Mouse (Mus musculus) forebrain, embryonic 13.5 days (tissue): ENCODE measurements around the gene Rfx8. TPM values are rescaled to one million over a fixed set of nuclear protein-coding genes. Genes with fewer than 3 reads are reported as not detected.

Source experiments
- ATAC-seq: fragments of 200-750 bp; cut with Nextera tagmentation; 2 replicates; pipeline ENCODE4 v1.8.0; 2017
- H3K27ac ChIP-seq: fragments of 300-500 bp; sonication (generic); 2 replicates; pipeline ENCODE4 v1.5.1; 2015; ENCODE audit warnings: inconsistent platforms, mild to moderate bottlenecking, moderate library complexity
- H3K27me3 ChIP-seq: fragments of 300-500 bp; sonication (generic); 2 replicates; pipeline ENCODE4 v1.6.1; 2015; ENCODE audit warnings: mild to moderate bottlenecking, inconsistent platforms
- H3K36me3 ChIP-seq: fragments of 300-500 bp; sonication (generic); 2 replicates; pipeline ENCODE4 v1.6.1; 2015; ENCODE audit warnings: mild to moderate bottlenecking, inconsistent platforms; ENCODE audit not compliant: poor library complexity, severe bottlenecking
- H3K4me1 ChIP-seq: fragments of 300-500 bp; sonication (generic); 2 replicates; pipeline ENCODE4 v1.6.1; 2015; ENCODE audit warnings: inconsistent platforms
- H3K4me2 ChIP-seq: fragments of 300-500 bp; sonication (generic); 2 replicates; pipeline ENCODE4 v1.6.1; 2015; ENCODE audit warnings: inconsistent platforms, mild to moderate bottlenecking, moderate library complexity
- H3K4me3 ChIP-seq: fragments of 300-500 bp; sonication (generic); 2 replicates; pipeline ENCODE4 v1.5.1; 2015; ENCODE audit warnings: mild to moderate bottlenecking, inconsistent platforms
- H3K9ac ChIP-seq: fragments of 300-500 bp; sonication (generic); 2 replicates; pipeline ENCODE4 v1.6.1; 2015; ENCODE audit warnings: mild to moderate bottlenecking, inconsistent platforms
- H3K9me3 ChIP-seq: fragments of 300-500 bp; sonication (generic); replicated peaks from 2 replicates; pipeline ENCODE4 v1.6.1; 2016; ENCODE audit warnings: inconsistent platforms
- WGBS: fragments of 180-500 bp; shearing (Covaris S2); methylation state at CpG from one replicate; pipeline ENCODE4 v1.1.7; 2015; 5-methylcytosine and 5-hydroxymethylcytosine counted together
- polyA plus RNA-seq: library from polyadenylated mRNA; unstranded; fragments of >200 nt; fragmentation: Nextera tagmentation; extraction: Ambion mirVana; gene quantifications from 2 replicates; pipeline ENCODE4 v1.2.1, GENCODE M21; 2015

Gene Rfx8
- polyA plus RNA-seq, 1 experiment from 2014 or later = 0.18 TPM

GRCm38 (mm10) chr1:39687279-39687678 lies 33.5 kb downstream of the Rfx8 start:
- no peak overlapping the region for H3K27ac ChIP-seq
- ATAC-seq = no peak
- H3K4me2 ChIP-seq = no peak overlapping the region
- no peak overlapping the region for H3K9ac ChIP-seq
- H3K36me3 ChIP-seq = no peaks in the 10 kb centered on the region
- H3K4me1 ChIP-seq = no peaks in the 10 kb centered on the region
- 79% methylated on average over 9 of the region's 9 CpGs for WGBS
- no peaks in the 10 kb centered on the region for H3K27me3 ChIP-seq
- no peaks in the 10 kb centered on the region for H3K9me3 ChIP-seq
- H3K4me3 ChIP-seq = no peak overlapping the region

GRCm38 (mm10) chr1:39685841-39686240 lies 35.0 kb downstream of the Rfx8 start:
- Histone ChIP-seq H3K36me3 (no peaks in the 10 kb centered on the region), H3K4me1 (no peaks in the 10 kb centered on the region), H3K27ac (no peak overlapping the region), H3K4me2 (no peak overlapping the region), H3K9me3 (no peaks in the 10 kb centered on the region), H3K9ac (no peak overlapping the region), H3K27me3 (no peaks in the 10 kb centered on the region), H3K4me3 (no peak overlapping the region)
- WGBS = 3% methylated on average over 1 of the region's 1 CpGs
- peak; percentile 61; the same call in 1 of the 2 replicates for ATAC-seq

GRCm38 (mm10) chr1:39681638-39682037 lies 39.2 kb downstream of the Rfx8 start:
- ATAC-seq = no peak
- no peaks in the 10 kb centered on the region for H3K4me1 ChIP-seq
- no peaks in the 10 kb centered on the region for H3K27me3 ChIP-seq
- H3K4me2 ChIP-seq = no peak overlapping the region
- H3K36me3 ChIP-seq = no peaks in the 10 kb centered on the region
- no peak overlapping the region for H3K27ac ChIP-seq
- H3K9me3 ChIP-seq = no peaks in the 10 kb centered on the region
- 90% methylated on average over 5 of the region's 5 CpGs for WGBS
- no peak overlapping the region for H3K9ac ChIP-seq
- no peak overlapping the region for H3K4me3 ChIP-seq

GRCm38 (mm10) chr1:39680546-39680945 lies 40.3 kb downstream of the Rfx8 start:
- 71% methylated on average over 6 of the region's 6 CpGs for WGBS
- Histone ChIP-seq H3K27me3 (no peaks in the 10 kb centered on the region), H3K9ac (no peak overlapping the region), H3K9me3 (no peaks in the 10 kb centered on the region), H3K4me3 (no peak overlapping the region), H3K36me3 (no peaks in the 10 kb centered on the region), H3K27ac (no peak overlapping the region), H3K4me2 (no peak overlapping the region), H3K4me1 (no peaks in the 10 kb centered on the region)
- ATAC-seq = no peak

- H3K4me1 ChIP-seq = no peaks in the 10 kb centered on the region
- no peak overlapping the region for H3K9ac ChIP-seq
- WGBS = 73% methylated on average over 8 of the region's 8 CpGs
- H3K36me3 ChIP-seq = no peaks in the 10 kb centered on the region
- no peak overlapping the region for H3K4me2 ChIP-seq
- no peaks in the 10 kb centered on the region for H3K27me3 ChIP-seq
- H3K27ac ChIP-seq = no peak overlapping the region
- H3K9me3 ChIP-seq = no peaks in the 10 kb centered on the region
- no peak overlapping the region for H3K4me3 ChIP-seq
- ATAC-seq = no peak
These were observed 41.9 kb downstream of the Rfx8 start for GRCm38 (mm10) chr1:39678883-39679282.

- no peaks in the 10 kb centered on the region for H3K27me3 ChIP-seq
- H3K9me3 ChIP-seq = no peaks in the 10 kb centered on the region
- ATAC-seq = no peak
- no peak overlapping the region for H3K4me2 ChIP-seq
- WGBS = 92% methylated on average over 5 of the region's 5 CpGs
- no peaks in the 10 kb centered on the region for H3K36me3 ChIP-seq
- H3K4me1 ChIP-seq = no peaks in the 10 kb centered on the region
- H3K4me3 ChIP-seq = no peak overlapping the region
- no peak overlapping the region for H3K9ac ChIP-seq
- H3K27ac ChIP-seq = no peak overlapping the region
These were observed 44.4 kb downstream of the Rfx8 start for GRCm38 (mm10) chr1:39676221-39676876.

GRCm38 (mm10) chr1:39672362-39673105 lies 48.3 kb downstream of the Rfx8 start:
- H3K27me3 ChIP-seq = 0 out of 2 replicates have a peak, but pooled peaks cover 13% of the 10 kb centered on the region
- H3K4me2 ChIP-seq = no peak overlapping the region
- no peak for ATAC-seq
- WGBS = 81% methylated on average over 9 of the region's 9 CpGs
- H3K4me3 ChIP-seq = no peak overlapping the region
- no peak overlapping the region for H3K9ac ChIP-seq
- H3K9me3 ChIP-seq = no peaks in the 10 kb centered on the region; the same call in 1 of the 2 replicates
- H3K27ac ChIP-seq = no peak overlapping the region
- H3K36me3 ChIP-seq = no peaks in the 10 kb centered on the region
- H3K4me1 ChIP-seq = no peaks in the 10 kb centered on the region

- no peak overlapping the region for H3K4me3 ChIP-seq
- H3K9ac ChIP-seq = no peak overlapping the region
- no peaks in the 10 kb centered on the region for H3K4me1 ChIP-seq
- H3K36me3 ChIP-seq = no peaks in the 10 kb centered on the region
- no peaks in the 10 kb centered on the region; the same call in 1 of the 2 replicates for H3K9me3 ChIP-seq
- H3K4me2 ChIP-seq = no peak overlapping the region
- no peak overlapping the region for H3K27ac ChIP-seq
- 0 out of 2 replicates have a peak, but pooled peaks cover 13% of the 10 kb centered on the region for H3K27me3 ChIP-seq
- WGBS = 91% methylated on average over 17 of the region's 17 CpGs
- ATAC-seq = no peak
These were observed 50.4 kb downstream of the Rfx8 start for GRCm38 (mm10) chr1:39670211-39670935.

GRCm38 (mm10) chr1:39666751-39667252 lies 54.0 kb downstream of the Rfx8 start:
- no peak overlapping the region for H3K4me2 ChIP-seq
- 0 out of 2 replicates have a peak, but pooled peaks have one; percentile 45 for ATAC-seq
- 54% methylated on average over 12 of the region's 12 CpGs for WGBS

GRCm38 (mm10) chr1:39664039-39664625 lies 56.7 kb downstream of the Rfx8 start:
- ATAC-seq = no peak
- Histone ChIP-seq H3K4me3 (no peak overlapping the region), H3K9me3 (no peaks in the 10 kb centered on the region), H3K9ac (no peak overlapping the region), H3K27ac (no peak overlapping the region), H3K4me1 (no peaks in the 10 kb centered on the region), H3K36me3 (no peaks in the 10 kb centered on the region), H3K4me2 (no peak overlapping the region), H3K27me3 (0 out of 2 replicates have a peak, but pooled peaks cover 8% of the 10 kb centered on the region)
- WGBS = 84% methylated on average over 7 of the region's 7 CpGs

More at GRCm38 (mm10) chr1:39666751-39667252, 54.0 kb downstream of the Rfx8 start:
- H3K27me3 ChIP-seq = 0 out of 2 replicates have a peak, but pooled peaks cover 17% of the 10 kb centered on the region
- H3K4me3 ChIP-seq = no peak overlapping the region
- H3K27ac ChIP-seq = no peak overlapping the region
- no peaks in the 10 kb centered on the region for H3K4me1 ChIP-seq
- H3K9me3 ChIP-seq = no peaks in the 10 kb centered on the region; the same call in 1 of the 2 replicates
- H3K9ac ChIP-seq = no peak overlapping the region
- H3K36me3 ChIP-seq = no peaks in the 10 kb centered on the region

- WGBS = 87% methylated on average over 4 of the region's 4 CpGs
- no peak overlapping the region for H3K4me2 ChIP-seq
- H3K36me3 ChIP-seq = no peaks in the 10 kb centered on the region
- no peak overlapping the region for H3K27ac ChIP-seq
- ATAC-seq = no peak
- H3K9ac ChIP-seq = no peak overlapping the region
- peaks cover 3% of the 10 kb centered on the region; the same call in 1 of the 2 replicates for H3K9me3 ChIP-seq
- H3K4me3 ChIP-seq = no peak overlapping the region
- H3K27me3 ChIP-seq = 0 out of 2 replicates have a peak, but pooled peaks cover 6% of the 10 kb centered on the region
- H3K4me1 ChIP-seq = no peaks in the 10 kb centered on the region
These were observed 57.7 kb downstream of the Rfx8 start for GRCm38 (mm10) chr1:39663050-39663449.
